19 mouse cellular contexts compared by ENCODE assay signal in the genomic region with DNA sequence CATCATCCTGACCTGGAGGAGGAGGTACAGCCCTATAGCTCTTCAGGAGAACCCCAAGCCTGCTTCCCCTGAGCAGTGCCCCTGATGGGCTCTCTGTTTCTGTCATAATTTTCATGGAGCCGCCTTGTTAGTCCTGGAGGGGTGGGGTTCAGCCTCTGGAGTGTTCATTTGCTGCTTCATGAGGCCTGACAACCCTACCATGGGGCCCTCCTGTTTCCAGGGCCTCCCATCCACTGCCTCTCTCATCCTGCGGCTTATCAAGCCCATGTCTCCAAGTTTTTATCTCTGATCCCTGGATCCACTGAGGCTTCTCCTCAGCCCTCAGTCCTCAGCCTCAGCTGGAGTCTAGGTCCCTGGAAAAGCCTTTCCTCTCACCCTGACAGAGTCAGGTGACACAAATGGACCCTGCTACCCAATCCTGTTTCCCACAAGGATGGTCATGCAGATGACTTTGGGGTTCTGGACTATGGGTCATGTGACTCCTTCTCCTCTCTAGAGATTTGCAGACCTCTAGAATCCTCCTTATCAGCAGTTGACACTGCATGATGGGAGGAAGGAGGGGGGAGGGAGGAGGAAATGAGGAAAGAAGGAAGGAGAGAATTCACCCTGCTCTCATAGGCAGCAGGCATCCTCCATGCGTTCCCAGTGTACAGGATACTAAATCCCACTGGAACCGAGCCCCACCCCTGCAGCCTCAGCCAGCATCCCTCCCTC. TPM values are rescaled to one million over a fixed set of nuclear protein-coding genes. Genes with fewer than 3 reads are reported as not detected.
DNase-seq lines count a peak whose midpoint lies in the region; ATAC-seq and TF ChIP-seq lines count a peak whose summit lies in the region.
"Had no signal": no experiment of that assay in that cellular context is flagged by ENCODE, and none has a peak within 500 bp of the region (broad histone marks: within the 10 kb centered on the region; RNA-seq: fewer than 3 reads in every experiment).

No protein-coding gene starts in this region.

- H3K4me1 ChIP-seq in intestine, embryonic 14.5 days (replicated peaks; ENCODE audit: control insufficient read depth, insufficient read depth, low read length): no peaks in the 10 kb centered on the region; the same call in 1 of the 2 replicates
- 0 out of 2 replicates have a peak, but pooled peaks cover 4% of the 10 kb centered on the region for H3K4me1 ChIP-seq in intestine, embryonic 16.5 days (ENCODE audit: control insufficient read depth, insufficient read depth, low read length)
- peaks cover 0 to 21% of the 10 kb centered on the region in 2 experiments; a peak in 3 of 4 replicates for H3K4me1 ChIP-seq in MEL (ENCODE audit: control insufficient read depth in 1 of 2, insufficient read depth in 2 of 2, low read length in 2 of 2)
- H3K4me1 ChIP-seq in liver, embryonic 11.5 days (replicated peaks; ENCODE audit: control insufficient read depth, insufficient read depth, low read length): peaks cover 17% of the 10 kb centered on the region

- no peak overlapping the region for H3K9ac ChIP-seq in intestine, embryonic 14.5 days (ENCODE audit: low read length)
- H3K9ac ChIP-seq in intestine, embryonic 16.5 days (ENCODE audit: low read depth, low read length): no peak overlapping the region
- no peak overlapping the region for H3K9ac ChIP-seq in MEL (ENCODE audit: control insufficient read depth, low read depth, low read length, poor library complexity, severe bottlenecking)
- no peak overlapping the region for H3K9ac ChIP-seq in liver, embryonic 11.5 days (ENCODE audit: low read depth, low read length)
- H3K9ac ChIP-seq: limb, embryonic 15.5 days had no signal

- no peaks in the 10 kb centered on the region for H3K36me3 ChIP-seq in intestine, embryonic 14.5 days (ENCODE audit: control insufficient read depth, insufficient read depth, low read length)
- no peaks in the 10 kb centered on the region for H3K36me3 ChIP-seq in intestine, embryonic 16.5 days (ENCODE audit: control insufficient read depth, insufficient read depth, low read length)
- peaks cover 0 to 15% of the 10 kb centered on the region in 2 experiments; a peak in 2 of 4 replicates for H3K36me3 ChIP-seq in MEL (ENCODE audit: control insufficient read depth in 1 of 2, insufficient read depth in 2 of 2, low read length in 2 of 2)
- no peaks in the 10 kb centered on the region for H3K36me3 ChIP-seq in liver, embryonic 11.5 days (ENCODE audit: control insufficient read depth, insufficient read depth, low read length)
- H3K36me3 ChIP-seq: forebrain, embryonic 10.5 days; limb, embryonic 15.5 days had no signal

- no peaks in the 10 kb centered on the region for H3K79me2 ChIP-seq in MEL (ENCODE audit: control insufficient read depth, insufficient read depth, low read length, poor library complexity)

- no peak for TF ChIP-seq CTCF in MEL (IDR thresholded peaks at IDR 0.05 in 2 of 3, conservative IDR thresholded peaks at IDR 0.05 in 1 of 3; ENCODE audit: control insufficient read depth in 1 of 3, insufficient read depth in 1 of 3, low read depth in 2 of 3, low read length in 3 of 3, poor library complexity in 1 of 3, severe bottlenecking in 1 of 3)

- WGBS in intestine, embryonic 14.5 days: 53% methylated on average over 4 of the region's 4 CpGs
- 44% methylated on average over 4 of the region's 4 CpGs for WGBS in intestine, embryonic 16.5 days
- WGBS in liver, embryonic 11.5 days: 34% methylated on average over 4 of the region's 4 CpGs

- ATAC-seq in intestine, embryonic 14.5 days (replicated peaks; ENCODE audit: low FRiP score, low TSS enrichment, low read depth): 0 out of 2 replicates have a peak, but pooled peaks have one; percentile 12
- no peak for ATAC-seq in intestine, embryonic 16.5 days
- ATAC-seq in liver, embryonic 11.5 days (replicated peaks; ENCODE audit: low FRiP score): peak; percentile 73
- peak; percentile 18; the same call in 1 of the 2 replicates for ATAC-seq in megakaryocyte progenitor cell, adult 5-6 weeks (replicated peaks; ENCODE audit: poor library complexity)
- ATAC-seq: lung, postnatal 0 days had no signal

- H3K9me3 ChIP-seq in intestine, embryonic 14.5 days (ENCODE audit: control insufficient read depth, low read length): no peaks in the 10 kb centered on the region
- H3K9me3 ChIP-seq in intestine, embryonic 16.5 days (ENCODE audit: control insufficient read depth, low read length): no peaks in the 10 kb centered on the region
- no peaks in the 10 kb centered on the region for H3K9me3 ChIP-seq in MEL (replicated peaks; ENCODE audit: insufficient read depth, low read length)
- H3K9me3 ChIP-seq in liver, embryonic 11.5 days (ENCODE audit: control insufficient read depth, low read length): no peaks in the 10 kb centered on the region
- H3K9me3 ChIP-seq: forebrain, embryonic 10.5 days; limb, embryonic 15.5 days had no signal

- no peak overlapping the region for H3K4me3 ChIP-seq in intestine, embryonic 14.5 days (ENCODE audit: low read depth, low read length)
- no peak overlapping the region for H3K4me3 ChIP-seq in intestine, embryonic 16.5 days (ENCODE audit: low read length)
- H3K4me3 ChIP-seq in MEL (ENCODE audit: control insufficient read depth in 1 of 2, insufficient read depth in 1 of 2, low read depth in 2 of 2, low read length in 2 of 2): no peak overlapping the region
- H3K4me3 ChIP-seq in liver, embryonic 11.5 days (ENCODE audit: low read depth, low read length): no peak overlapping the region
- H3K4me3 ChIP-seq: forebrain, embryonic 10.5 days; limb, embryonic 15.5 days had no signal

- no peak overlapping the region for H3K4me2 ChIP-seq in intestine, embryonic 14.5 days (ENCODE audit: low read length)
- H3K4me2 ChIP-seq in intestine, embryonic 16.5 days (ENCODE audit: low read depth, low read length): no peak overlapping the region
- peak overlapping the region; percentile 26 for H3K4me2 ChIP-seq in liver, embryonic 11.5 days
- H3K4me2 ChIP-seq: heart, embryonic 11.5 days; limb, embryonic 15.5 days had no signal

- peak; percentile 71 to 78; a peak in 3 of 4 replicates for TF ChIP-seq EP300 in MEL (IDR thresholded peaks at IDR 0.05; ENCODE audit: low read depth in 1 of 2, low read length in 2 of 2)

- H3K27me3 ChIP-seq in intestine, embryonic 14.5 days (replicated peaks; ENCODE audit: control insufficient read depth, insufficient read depth, low read length): no peaks in the 10 kb centered on the region
- no peaks in the 10 kb centered on the region for H3K27me3 ChIP-seq in intestine, embryonic 16.5 days (replicated peaks; ENCODE audit: control insufficient read depth, insufficient read depth, low read length)
- no peaks in the 10 kb centered on the region for H3K27me3 ChIP-seq in MEL (ENCODE audit: control insufficient read depth in 1 of 2, insufficient read depth in 2 of 2, low read length in 2 of 2)
- 0 out of 2 replicates have a peak, but pooled peaks cover 2% of the 10 kb centered on the region for H3K27me3 ChIP-seq in liver, embryonic 11.5 days (replicated peaks; ENCODE audit: control insufficient read depth, insufficient read depth, low read length)

- DNase-seq in intestine, embryonic 14.5 days (ENCODE audit: low spot score): no peak
- peak; percentile 71 for DNase-seq in MEL (ENCODE audit: low read depth, low spot score)
- DNase-seq in liver, embryonic 11.5 days (ENCODE audit: low spot score): no peak
- no peak for DNase-seq in cerebellum, postnatal 10 days
- DNase-seq in yolk sac, embryonic 10.5 days (ENCODE audit: low spot score): no peak
- DNase-seq in T-cell, adult 2 months (ENCODE audit: low spot score): no peak
- DNase-seq: adrenal gland, adult 2 months; cerebellum, adult 9-11 months; heart, postnatal 10 days; midbrain, embryonic 14.5 days; thymus, postnatal 14 days had no signal

- TF ChIP-seq RAD21 in MEL (IDR thresholded peaks at IDR 0.05; ENCODE audit: low read depth, low read length): no peak

- TF ChIP-seq POLR2A in MEL (IDR thresholded peaks at IDR 0.05; ENCODE audit: control insufficient read depth in 1 of 2, insufficient read depth in 1 of 2, low read depth in 1 of 2, low read length in 2 of 2, poor library complexity in 1 of 2): peak in 1 of 2 experiments; percentile 47; a peak in 1 of 4 replicates

- H3K27ac ChIP-seq in intestine, embryonic 14.5 days (ENCODE audit: low read depth): no peak overlapping the region
- no peak overlapping the region for H3K27ac ChIP-seq in intestine, embryonic 16.5 days (ENCODE audit: low read length)
- H3K27ac ChIP-seq in MEL (ENCODE audit: control insufficient read depth, low read depth, low read length): peak overlapping the region; percentile 54
- H3K27ac ChIP-seq in liver, embryonic 11.5 days (ENCODE audit: low read depth, low read length): peak overlapping the region; percentile 17; the same call in 1 of the 2 replicates
- H3K27ac ChIP-seq: forebrain, embryonic 10.5 days; limb, embryonic 15.5 days had no signal

TF ChIP-seq in MEL, 35 proteins besides CTCF, POLR2A, EP300 and RAD21 (continues in another document):
- no peak for TF ChIP-seq NRF1 (IDR thresholded peaks at IDR 0.05; ENCODE audit: insufficient read depth, low read depth, low read length, poor library complexity, severe bottlenecking)
- peak; percentile 94 for TF ChIP-seq USF1 (IDR thresholded peaks at IDR 0.05; ENCODE audit: low read depth, low read length)
- TF ChIP-seq NELFE (IDR thresholded peaks at IDR 0.05; ENCODE audit: low read depth, low read length): peak; percentile 26; the same call in 1 of the 2 replicates
- TF ChIP-seq POLR2AphosphoS2 (IDR thresholded peaks at IDR 0.05; ENCODE audit: low read length): no peak
- TF ChIP-seq BHLHE40 (IDR thresholded peaks at IDR 0.05; ENCODE audit: borderline replicate concordance, low read depth, low read length): peak; percentile 50; the same call in 1 of the 2 replicates
- peak; percentile 27; the same call in 1 of the 2 replicates for TF ChIP-seq MAX (IDR thresholded peaks at IDR 0.05; ENCODE audit: low read length)
- peak; percentile 86 for TF ChIP-seq GATA1 (IDR thresholded peaks at IDR 0.05; ENCODE audit: low read depth, low read length)
- TF ChIP-seq USF2 (IDR thresholded peaks at IDR 0.05; ENCODE audit: borderline replicate concordance in 1 of 2, insufficient read depth in 1 of 2, low read depth in 1 of 2, low read length in 2 of 2): peak; percentile 41 to 68; a peak in 3 of 4 replicates
- TF ChIP-seq UBTF (IDR thresholded peaks at IDR 0.05; ENCODE audit: borderline replicate concordance, insufficient read depth, low read depth, low read length): no peak
- no peak for TF ChIP-seq SIN3A (IDR thresholded peaks at IDR 0.05; ENCODE audit: low read length)

RNA-seq across cellular contexts. Expression of a gene that starts 59.3 kb away (rescaled TPM):
- 0.19 and 0.20 TPM in 2 replicates for polyA plus RNA-seq in intestine, embryonic 14.5 days (2014; fragmentation: Nextera tagmentation; extraction: Ambion mirVana)
- 0.31 and 0.33 TPM in 2 replicates for polyA plus RNA-seq in intestine, embryonic 16.5 days (2015; fragmentation: Nextera tagmentation; extraction: Ambion mirVana)
- total RNA-seq in MEL (2012; rRNA removed): 3.7 and 4.3 TPM in 2 replicates
- polyA plus RNA-seq in MEL (2012; ENCODE audit: insufficient read depth in 1 of 2, insufficient read length in 2 of 2, low read depth in 1 of 2, low replicate concordance in 2 of 2, missing spikeins in 1 of 2): 10 to 100 TPM in 1 of 2 experiments, not detected in 1; 29.2 TPM
- 0.71 and 0.82 TPM in 2 replicates for polyA plus RNA-seq in liver, embryonic 11.5 days (2014; fragmentation: Nextera tagmentation; extraction: Ambion mirVana)
- total RNA-seq in megakaryocyte progenitor cell, adult 5-6 weeks (2015): 56.7 and 60.5 TPM in 2 replicates
- total RNA-seq in megakaryocyte progenitor cell, adult 5-6 weeks (2017): 7.1 and 10.8 TPM in 2 replicates
- total RNA-seq: left cerebral cortex, postnatal 36 days had no signal
- polyA plus RNA-seq: heart, embryonic 11.5 days; kidney, embryonic 16.5 days; midbrain, embryonic 14.5 days had no signal

Comparison
In these comparisons a context has a peak if more than half of its experiments do, and no peak if none do; other contexts are left out.
1. H3K27ac ChIP-seq: peak in MEL (single experiment) and liver, embryonic 11.5 days (single experiment); none in intestine, embryonic 14.5 days (single experiment) and intestine, embryonic 16.5 days (single experiment).